ENCODE assay signal across 7 mouse cellular contexts in genomic region chr17:34640778-34641601, GRCm38 (mm10). TPM values are rescaled to one million over a fixed set of nuclear protein-coding genes. Genes with fewer than 3 reads are reported as not detected.
A peak's percentile ranks its signal among the peaks of the same experiment; 100 is the strongest.
DNase-seq lines count a peak whose midpoint lies in the region; ATAC-seq lines count a peak whose summit lies in the region.

No protein-coding gene starts in this region.

- no peak for ATAC-seq in intestine, embryonic 16.5 days
- ATAC-seq in midbrain, embryonic 15.5 days (replicated peaks) = no peak

- H3K27me3 ChIP-seq in intestine, embryonic 16.5 days (replicated peaks; ENCODE audit: control insufficient read depth, insufficient read depth, low read length) = no peaks in the 10 kb centered on the region
- H3K27me3 ChIP-seq in midbrain, embryonic 15.5 days (replicated peaks) = no peaks in the 10 kb centered on the region

- 18% methylated on average over 11 of the region's 11 CpGs for WGBS in intestine, embryonic 16.5 days
- WGBS in midbrain, embryonic 15.5 days = 10% methylated on average over 11 of the region's 11 CpGs

- peak overlapping the region; percentile 33 for H3K27ac ChIP-seq in intestine, embryonic 16.5 days (ENCODE audit: low read length)
- peak overlapping the region; percentile 70 for H3K27ac ChIP-seq in midbrain, embryonic 15.5 days

- no peaks in the 10 kb centered on the region for H3K36me3 ChIP-seq in intestine, embryonic 16.5 days (ENCODE audit: control insufficient read depth, insufficient read depth, low read length)
- H3K36me3 ChIP-seq in midbrain, embryonic 15.5 days (replicated peaks) = no peaks in the 10 kb centered on the region

- H3K4me1 ChIP-seq in intestine, embryonic 16.5 days (ENCODE audit: control insufficient read depth, insufficient read depth, low read length) = peaks cover 7% of the 10 kb centered on the region
- H3K4me1 ChIP-seq in midbrain, embryonic 15.5 days = peaks cover 17% of the 10 kb centered on the region

- peak overlapping the region; percentile 27; the same call in 1 of the 2 replicates for H3K9ac ChIP-seq in intestine, embryonic 16.5 days (ENCODE audit: low read depth, low read length)
- peak overlapping the region; percentile 26; the same call in 1 of the 2 replicates for H3K9ac ChIP-seq in midbrain, embryonic 15.5 days

- no peaks in the 10 kb centered on the region for H3K9me3 ChIP-seq in intestine, embryonic 16.5 days (ENCODE audit: control insufficient read depth, low read length)
- H3K9me3 ChIP-seq in midbrain, embryonic 15.5 days = no peaks in the 10 kb centered on the region

- no peak overlapping the region for H3K4me3 ChIP-seq in intestine, embryonic 16.5 days (ENCODE audit: low read length)
- H3K4me3 ChIP-seq in midbrain, embryonic 15.5 days = no peak overlapping the region

- H3K4me2 ChIP-seq in intestine, embryonic 16.5 days (ENCODE audit: low read depth, low read length) = no peak overlapping the region
- no peak overlapping the region for H3K4me2 ChIP-seq in midbrain, embryonic 15.5 days

- peak; percentile 52 for DNase-seq in ovary, adult 18-20 months (ENCODE audit: low spot score)
- no peak for DNase-seq in ovary, postnatal 14 days (ENCODE audit: low spot score)
- DNase-seq in cerebellum, postnatal 10 days = peak; percentile 81 to 88
- peak; percentile 53 for DNase-seq in forelimb bud, embryonic 11.5 days (ENCODE audit: low read depth, low spot score)
- no peak for DNase-seq in yolk sac, embryonic 10.5 days (ENCODE audit: low spot score)

RNA-seq across cellular contexts. Expression of gene Fkbpl, which starts 3.6 kb away (rescaled TPM):
- 10.2 and 14.4 TPM in 2 replicates for polyA plus RNA-seq in intestine, embryonic 16.5 days (2015; fragmentation: Nextera tagmentation; extraction: Ambion mirVana)
- polyA plus RNA-seq in midbrain, embryonic 15.5 days (2015; fragmentation: Nextera tagmentation; extraction: Ambion mirVana) = 14.6 and 16.0 TPM in 2 replicates

RNA-seq across cellular contexts. Expression of gene Atf6b, which starts 6.0 kb away (rescaled TPM):
- polyA plus RNA-seq in intestine, embryonic 16.5 days (2015; fragmentation: Nextera tagmentation; extraction: Ambion mirVana) = 66.3 and 69.1 TPM in 2 replicates
- polyA plus RNA-seq in midbrain, embryonic 15.5 days (2015; fragmentation: Nextera tagmentation; extraction: Ambion mirVana) = 123 and 125 TPM in 2 replicates

RNA-seq across cellular contexts. Expression of gene Prrt1, which starts 11.7 kb away (rescaled TPM):
- 0.32 and 0.47 TPM in 2 replicates for polyA plus RNA-seq in intestine, embryonic 16.5 days (2015; fragmentation: Nextera tagmentation; extraction: Ambion mirVana)
- polyA plus RNA-seq in midbrain, embryonic 15.5 days (2015; fragmentation: Nextera tagmentation; extraction: Ambion mirVana) = 10.7 and 10.8 TPM in 2 replicates

RNA-seq across cellular contexts. Expression of gene Ppt2, which starts 12.7 kb away (rescaled TPM):
- 32.3 and 32.9 TPM in 2 replicates for polyA plus RNA-seq in intestine, embryonic 16.5 days (2015; fragmentation: Nextera tagmentation; extraction: Ambion mirVana)
- polyA plus RNA-seq in midbrain, embryonic 15.5 days (2015; fragmentation: Nextera tagmentation; extraction: Ambion mirVana) = 20.0 and 20.9 TPM in 2 replicates

RNA-seq across cellular contexts. Expression of gene Egfl8, which starts 25.2 kb away (rescaled TPM):
- 4.0 and 4.6 TPM in 2 replicates for polyA plus RNA-seq in intestine, embryonic 16.5 days (2015; fragmentation: Nextera tagmentation; extraction: Ambion mirVana)
- 9.2 and 10.3 TPM in 2 replicates for polyA plus RNA-seq in midbrain, embryonic 15.5 days (2015; fragmentation: Nextera tagmentation; extraction: Ambion mirVana)

Comparison
In these comparisons a context has a peak if more than half of its experiments do, and no peak if none do; other contexts are left out.
1. DNase-seq: peak in ovary, adult 18-20 months (single experiment), cerebellum, postnatal 10 days (2 of 2) and forelimb bud, embryonic 11.5 days (single experiment); none in ovary, postnatal 14 days (single experiment) and yolk sac, embryonic 10.5 days (single experiment).